Mouse (Mus musculus) gonadal fat pad, adult 2 months (tissue): ENCODE data around the gene Vmn2r33. TPM values are rescaled to one million over a fixed set of nuclear protein-coding genes. Genes with fewer than 3 reads are reported as not detected.
"Not testable (repeated sequence)": the region's sequence is repeated elsewhere in the genome, so short reads cannot be mapped to it uniquely, and the experiment has no call there.

ENCODE experiments used
- DNase-seq: peaks from one replicate; pipeline ENCODE4 v3.0.0-alpha.2; 2012; ENCODE audit warnings: low read depth
- polyA plus RNA-seq: library from polyadenylated mRNA; depleted of rRNA; stranded (reverse); fragments of >200 nt; gene quantifications from 2 replicates; pipeline ENCODE4 v1.2.3, GENCODE M21; 2012; rRNA removed

Vmn2r33 gene
- not detected in 2 replicates for polyA plus RNA-seq

- not testable (repeated sequence) for DNase-seq
These were observed at the start of gene Vmn2r33 for GRCm38 (mm10) chr7:7566686-7567085. TSS of gene Vmn2r33 (minus strand) at chr7:7566786.

Other genes with a start within 250 kb of the Vmn2r33 start
- gene Vmn2r30, start 229.2 kb downstream of the Vmn2r33 start, polyA plus RNA-seq = not detected in 2 replicates
- 0.37 TPM in 1 of 2 replicates, not detected in the other for gene Gm45783, start 192.2 kb downstream of the Vmn2r33 start, polyA plus RNA-seq
- gene Vmn2r31, start 167.1 kb downstream of the Vmn2r33 start, polyA plus RNA-seq = not detected in 2 replicates
- gene Vmn2r32, start 86.8 kb downstream of the Vmn2r33 start, polyA plus RNA-seq = not detected in 2 replicates
- gene Vmn2r34, start 122.7 kb upstream of the Vmn2r33 start, polyA plus RNA-seq = not detected in 2 replicates